Mouse (Mus musculus) retina, embryonic 14.5 days (tissue): ENCODE results near the gene Rasgef1a.
A peak's percentile ranks its signal among the peaks of the same experiment; 100 is the strongest.

ENCODE experiments used
- DNase-seq: peaks from one replicate; pipeline ENCODE4 v3.0.0-alpha.2; 2015; ENCODE audit warnings: low spot score

The Rasgef1a gene

GRCm38 (mm10) chr6:118010756-118011615 is at the start of gene Rasgef1a:
Gene Rasgef1a, plus strand, starts transcription at chr6:118011438.
- DNase-seq: peak; percentile 40

GRCm38 (mm10) chr6:117963201-117963600 is 48.0 kb upstream of the Rasgef1a start:
- DNase-seq: no peak

- DNase-seq: no peak
Observed at GRCm38 (mm10) chr6:117966729-117967128, 44.5 kb upstream of the Rasgef1a start.

- DNase-seq: no peak
Observed at GRCm38 (mm10) chr6:117987173-117987572, 24.1 kb upstream of the Rasgef1a start.

GRCm38 (mm10) chr6:117989209-117989608 is 22.0 kb upstream of the Rasgef1a start:
- DNase-seq: no peak

GRCm38 (mm10) chr6:117990649-117991048 is 20.6 kb upstream of the Rasgef1a start:
- no peak for DNase-seq

GRCm38 (mm10) chr6:117991297-117991696 is 19.9 kb upstream of the Rasgef1a start:
- DNase-seq: no peak

GRCm38 (mm10) chr6:117991928-117992327 is 19.3 kb upstream of the Rasgef1a start:
- no peak for DNase-seq

GRCm38 (mm10) chr6:117995168-117995567 is 16.1 kb upstream of the Rasgef1a start:
- DNase-seq: peak; percentile 74

- no peak for DNase-seq
Observed at GRCm38 (mm10) chr6:118001272-118001671, 10.0 kb upstream of the Rasgef1a start.

- DNase-seq: no peak
Observed at GRCm38 (mm10) chr6:118007302-118007701, 3.9 kb upstream of the Rasgef1a start.

- no peak for DNase-seq
Observed at GRCm38 (mm10) chr6:118007843-118008539, 3.2 kb upstream of the Rasgef1a start.

- DNase-seq: no peak
Observed at GRCm38 (mm10) chr6:118010256-118010655, 982 bp upstream of the Rasgef1a start.

GRCm38 (mm10) chr6:118011616-118012316 is 528 bp downstream of the Rasgef1a start:
- DNase-seq: no peak

- no peak for DNase-seq
Observed at GRCm38 (mm10) chr6:118012317-118012700, 1.1 kb downstream of the Rasgef1a start.

- DNase-seq: no peak
Observed at GRCm38 (mm10) chr6:118012987-118013866, 2.0 kb downstream of the Rasgef1a start.

GRCm38 (mm10) chr6:118014881-118015280 is 3.6 kb downstream of the Rasgef1a start:
- DNase-seq: no peak

- no peak for DNase-seq
Observed at GRCm38 (mm10) chr6:118015971-118016370, 4.7 kb downstream of the Rasgef1a start.

GRCm38 (mm10) chr6:118018666-118019065 is 7.4 kb downstream of the Rasgef1a start:
- DNase-seq: no peak

- peak; percentile 31 for DNase-seq
Observed at GRCm38 (mm10) chr6:118019569-118019968, 8.3 kb downstream of the Rasgef1a start.

GRCm38 (mm10) chr6:118022898-118023635 is 11.8 kb downstream of the Rasgef1a start:
- DNase-seq: no peak
